Mouse (Mus musculus): ENCODE data around the gene Tmem45a.

GRCm38 (mm10) chr16:56886616-56887116 is 700 bp upstream of the Tmem45a start:
- TF ChIP-seq CTCF (IDR thresholded peaks at IDR 0.05; ENCODE audit: control insufficient read depth, insufficient read depth, low read length) (no peak), POLR2A (IDR thresholded peaks at IDR 0.05; ENCODE audit: borderline replicate concordance, control insufficient read depth, low read depth, low read length) (no peak)

Measured in bone marrow, adult 2 months (tissue).